ENCODE assay signal across 8 mouse cellular contexts in genomic region chr5:144964872-144965638, GRCm38 (mm10). TPM values are rescaled to one million over a fixed set of nuclear protein-coding genes. Genes with fewer than 3 reads are reported as not detected.
DNase-seq lines count a peak whose midpoint lies in the region; ATAC-seq lines count a peak whose summit lies in the region.

No protein-coding gene starts in this region.

- peak overlapping the region; percentile 94 for H3K4me3 ChIP-seq in hindbrain, embryonic 14.5 days (replicated peaks; ENCODE audit: low read length)

- H3K27ac ChIP-seq in hindbrain, embryonic 14.5 days, result peak overlapping the region; percentile 92

- peak overlapping the region; percentile 79 for H3K4me2 ChIP-seq in hindbrain, embryonic 14.5 days (replicated peaks)

- H3K36me3 ChIP-seq in hindbrain, embryonic 14.5 days (replicated peaks; ENCODE audit: control insufficient read depth, insufficient read depth), result 0 out of 2 replicates have a peak, but pooled peaks cover 1% of the 10 kb centered on the region

- DNase-seq in WW6 (ENCODE audit: low read depth, low spot score), result peak; percentile 91
- DNase-seq in cerebellum, postnatal 25 days, result peak; percentile 75 to 85
- peak; percentile 54 to 56 for DNase-seq in frontal cortex, postnatal 25 days (ENCODE audit: low spot score in 2 of 2)
- DNase-seq in hindbrain, embryonic 14.5 days (ENCODE audit: low spot score), result peak; percentile 76
- DNase-seq in left cerebral cortex, adult 18-20 months (ENCODE audit: low spot score in 2 of 2), result peak; percentile 70 to 77
- DNase-seq in lung, postnatal 4 days, result peak; percentile 93 to 95
- DNase-seq in retina, postnatal 7 days (ENCODE audit: low read depth, low spot score), result peak; percentile 80
- peak; percentile 83 to 88 for DNase-seq in urinary bladder, adult 18-20 months (ENCODE audit: low spot score in 2 of 2)

- ATAC-seq in hindbrain, embryonic 14.5 days (ENCODE audit: low FRiP score), result peak; percentile 82

- peak overlapping the region; percentile 99 for H3K9ac ChIP-seq in hindbrain, embryonic 14.5 days

- WGBS in hindbrain, embryonic 14.5 days, result under 1% methylated on average over 24 of the region's 56 CpGs

- H3K9me3 ChIP-seq in hindbrain, embryonic 14.5 days (ENCODE audit: control insufficient read depth, low read length), result no peaks in the 10 kb centered on the region

- no peaks in the 10 kb centered on the region for H3K27me3 ChIP-seq in hindbrain, embryonic 14.5 days (ENCODE audit: control insufficient read depth, insufficient read depth, low read length)

- peaks cover 31% of the 10 kb centered on the region for H3K4me1 ChIP-seq in hindbrain, embryonic 14.5 days (replicated peaks; ENCODE audit: control insufficient read depth, insufficient read depth, low read length)

RNA-seq across cellular contexts. Expression of gene Smurf1, which starts 0.6 kb away (rescaled TPM):
- 43.6 and 44.0 TPM in 2 replicates for polyA plus RNA-seq in hindbrain, embryonic 14.5 days (2014; fragmentation: Nextera tagmentation; extraction: Ambion mirVana)
- total RNA-seq in left cerebral cortex, adult 18-20 months (2021), result 10 to 100 TPM; 37.9 to 38.7 TPM

Comparison
In these comparisons a context has a peak if more than half of its experiments do, and no peak if none do; other contexts are left out.
1. Peak in every context shown above with its lines: DNase-seq, ATAC-seq, H3K4me3 ChIP-seq and H3K27ac ChIP-seq.